Mouse (Mus musculus): ENCODE results near the gene Sdcbp2.

Sdcbp2 gene

GRCm38 (mm10) chr2:151631406-151632158 lies 59.2 kb downstream of the Sdcbp2 start:
- no peak for DNase-seq (ENCODE audit: low read depth, low spot score)

- DNase-seq (ENCODE audit: low read depth, low spot score): no peak
Measured at GRCm38 (mm10) chr2:151632159-151632814, 59.9 kb downstream of the Sdcbp2 start, which contains the start of gene Snph. Gene Snph (minus strand): TSS chr2:151632593.

GRCm38 (mm10) chr2:151632982-151633381 lies 60.6 kb downstream of the Sdcbp2 start:
- DNase-seq (ENCODE audit: low read depth, low spot score): no peak

GRCm38 (mm10) chr2:151634903-151635302 lies 62.5 kb downstream of the Sdcbp2 start:
- DNase-seq (ENCODE audit: low read depth, low spot score): no peak

GRCm38 (mm10) chr2:151635362-151636014 lies 63.1 kb downstream of the Sdcbp2 start:
- no peak for DNase-seq (ENCODE audit: low read depth, low spot score)

GRCm38 (mm10) chr2:151636015-151636402 lies 63.6 kb downstream of the Sdcbp2 start:
- DNase-seq (ENCODE audit: low read depth, low spot score): no peak

Data from A20 (cell line).